Mouse (Mus musculus) neural tube, embryonic 10.5 days (tissue): ENCODE results near the gene Gzma.
A peak's percentile ranks its signal among the peaks of the same experiment; 100 is the strongest.

ENCODE experiments used
- DNase-seq: peaks from one replicate; pipeline ENCODE4 v3.0.0-alpha.2; 2017; ENCODE audit warnings: low spot score; ENCODE audit errors: extremely low spot score

Gene Gzma

GRCm38 (mm10) chr13:113100879-113101278 lies at the start of gene Gzma:
Gene Gzma, minus strand, starts transcription at chr13:113100981.
- no peak for DNase-seq

- no peak for DNase-seq
Observed at GRCm38 (mm10) chr13:113139597-113139996, 38.8 kb upstream of the Gzma start.

- no peak for DNase-seq
Observed at GRCm38 (mm10) chr13:113129974-113130373, 29.2 kb upstream of the Gzma start.

- DNase-seq = no peak
Observed at GRCm38 (mm10) chr13:113121326-113121725, 20.5 kb upstream of the Gzma start.

- DNase-seq = no peak
Observed at GRCm38 (mm10) chr13:113120324-113121237, 19.8 kb upstream of the Gzma start.

GRCm38 (mm10) chr13:113118977-113119376 lies 18.2 kb upstream of the Gzma start:
- DNase-seq = no peak

- no peak for DNase-seq
Observed at GRCm38 (mm10) chr13:113104759-113105158, 4.0 kb upstream of the Gzma start.

- DNase-seq = peak; percentile 2
Observed at GRCm38 (mm10) chr13:113101804-113102203, 1.0 kb upstream of the Gzma start.

GRCm38 (mm10) chr13:113098406-113098805 lies 2.4 kb downstream of the Gzma start:
- peak; percentile 4 for DNase-seq

GRCm38 (mm10) chr13:113097011-113097410 lies 3.8 kb downstream of the Gzma start:
- DNase-seq = no peak

GRCm38 (mm10) chr13:113094618-113095017 lies 6.2 kb downstream of the Gzma start:
- no peak for DNase-seq

GRCm38 (mm10) chr13:113090489-113090888 lies 10.3 kb downstream of the Gzma start:
- DNase-seq = peak; percentile 9

- no peak for DNase-seq
Observed at GRCm38 (mm10) chr13:113087226-113088017, 13.4 kb downstream of the Gzma start.

- DNase-seq = no peak
Observed at GRCm38 (mm10) chr13:113084732-113085131, 16.0 kb downstream of the Gzma start.

GRCm38 (mm10) chr13:113082101-113082500 lies 18.7 kb downstream of the Gzma start:
- DNase-seq = no peak

- DNase-seq = no peak
Observed at GRCm38 (mm10) chr13:113079021-113079420, 21.8 kb downstream of the Gzma start.

- DNase-seq = no peak
Observed at GRCm38 (mm10) chr13:113064542-113064941, 36.2 kb downstream of the Gzma start.

GRCm38 (mm10) chr13:113061746-113062145 lies 39.0 kb downstream of the Gzma start:
- no peak for DNase-seq

GRCm38 (mm10) chr13:113055826-113056225 lies 45.0 kb downstream of the Gzma start:
- DNase-seq = no peak

- no peak for DNase-seq
Observed at GRCm38 (mm10) chr13:113054230-113054629, 46.6 kb downstream of the Gzma start.

GRCm38 (mm10) chr13:113047647-113048046 lies 53.1 kb downstream of the Gzma start:
- DNase-seq = no peak

GRCm38 (mm10) chr13:113047018-113047417 lies 53.8 kb downstream of the Gzma start:
- DNase-seq = no peak
